Mouse (Mus musculus) neural tube, embryonic 13.5 days (tissue): ENCODE data around the gene Kctd13. TPM values are rescaled to one million over a fixed set of nuclear protein-coding genes. Genes with fewer than 3 reads are reported as not detected.
A peak's percentile ranks its signal among the peaks of the same experiment; 100 is the strongest.

ENCODE experiments used
- ATAC-seq: fragments of 200-750 bp; cut with Nextera tagmentation; 2 replicates; pipeline ENCODE4 v1.8.0; 2017; ENCODE audit warnings: low read depth, mild to moderate bottlenecking, moderate TSS enrichment, moderate library complexity
- H3K27ac ChIP-seq: fragments of 300-500 bp; sonication (generic); replicated peaks from 2 replicates; pipeline ENCODE4 v1.5.1; 2015; ENCODE audit warnings: moderate library complexity, mild to moderate bottlenecking, inconsistent platforms
- H3K27me3 ChIP-seq: fragments of 300-500 bp; sonication (generic); 2 replicates; pipeline ENCODE4 v1.6.1; 2015; ENCODE audit warnings: mild to moderate bottlenecking, inconsistent platforms
- H3K36me3 ChIP-seq: fragments of 300-500 bp; sonication (generic); 2 replicates; pipeline ENCODE4 v1.6.1; 2015; ENCODE audit warnings: mild to moderate bottlenecking, inconsistent platforms
- H3K4me1 ChIP-seq: fragments of 300-500 bp; sonication (generic); replicated peaks from 2 replicates; pipeline ENCODE4 v1.6.1; 2015; ENCODE audit warnings: inconsistent platforms
- H3K4me2 ChIP-seq: fragments of 300-500 bp; sonication (generic); 2 replicates; pipeline ENCODE4 v1.6.1; 2015; ENCODE audit warnings: inconsistent platforms, mild to moderate bottlenecking, moderate library complexity
- H3K4me3 ChIP-seq: fragments of 300-500 bp; sonication (generic); 2 replicates; pipeline ENCODE4 v1.5.1; 2015; ENCODE audit warnings: mild to moderate bottlenecking, inconsistent platforms
- H3K9ac ChIP-seq: fragments of 300-500 bp; sonication (generic); 2 replicates; pipeline ENCODE4 v1.6.1; 2015; ENCODE audit warnings: moderate library complexity, mild to moderate bottlenecking, inconsistent platforms
- H3K9me3 ChIP-seq: fragments of 300-500 bp; sonication (generic); 2 replicates; pipeline ENCODE4 v1.6.1; 2016; ENCODE audit warnings: inconsistent platforms
- WGBS: fragments of 180-500 bp; shearing (Covaris S2); methylation state at CpG from one replicate; pipeline ENCODE4 v1.1.7; 2015; 5-methylcytosine and 5-hydroxymethylcytosine counted together
- polyA plus RNA-seq: library from polyadenylated mRNA; unstranded; fragments of >200 nt; fragmentation: Nextera tagmentation; extraction: Ambion mirVana; gene quantifications from 2 replicates; pipeline ENCODE4 v1.2.1, GENCODE M21; 2015

Kctd13 gene
- polyA plus RNA-seq, 1 experiment from 2014 or later = 99.3 TPM

GRCm38 (mm10) chr7:126949403-126949792 lies 20.7 kb downstream of the Kctd13 start, which contains the start of gene Asphd1:
Asphd1 (minus strand) TSS chr7:126949582.
- peaks cover 75% of the 10 kb centered on the region for H3K4me1 ChIP-seq
- ATAC-seq = peak; percentile 57
- H3K4me2 ChIP-seq = peak within 1 kb of the TSS; percentile 99
- peak within 1 kb of the TSS; percentile 58 for H3K4me3 ChIP-seq
- H3K9me3 ChIP-seq = no peaks in the 10 kb centered on the region
- peak within 1 kb of the TSS; percentile 94 for H3K27ac ChIP-seq
- H3K27me3 ChIP-seq = peaks cover 25% of the 10 kb centered on the region
- H3K36me3 ChIP-seq = peaks cover 38% of the 10 kb centered on the region
- H3K9ac ChIP-seq = peak within 1 kb of the TSS; percentile 78
- WGBS = under 1% methylated on average over 21 of the region's 21 CpGs

- Histone ChIP-seq H3K9me3 (no peaks in the 10 kb centered on the region), H3K4me1 (peaks cover 78% of the 10 kb centered on the region), H3K9ac (peak within 1 kb of the TSS; percentile 78), H3K36me3 (peaks cover 32% of the 10 kb centered on the region), H3K4me2 (peak within 1 kb of the TSS; percentile 99), H3K4me3 (peak within 1 kb of the TSS; percentile 58), H3K27me3 (peaks cover 25% of the 10 kb centered on the region), H3K27ac (peak within 1 kb of the TSS; percentile 94)
- WGBS = under 1% methylated on average over 42 of the region's 42 CpGs
- peak; percentile 91 for ATAC-seq
These were observed 21.3 kb downstream of the Kctd13 start, which contains the start of gene Sez6l2 for GRCm38 (mm10) chr7:126949793-126950646. Sez6l2 (plus strand) TSS chr7:126950563.

GRCm38 (mm10) chr7:126950647-126951615 lies 22.3 kb downstream of the Kctd13 start:
- peaks cover 25% of the 10 kb centered on the region for H3K27me3 ChIP-seq
- WGBS = 6% methylated on average over 26 of the region's 26 CpGs
- no peak for ATAC-seq
- peaks cover 31% of the 10 kb centered on the region for H3K36me3 ChIP-seq
- H3K9ac ChIP-seq = peak overlapping the region; percentile 78
- peak overlapping the region; percentile 58 for H3K4me3 ChIP-seq
- H3K27ac ChIP-seq = peak overlapping the region; percentile 94
- H3K9me3 ChIP-seq = no peaks in the 10 kb centered on the region
- H3K4me1 ChIP-seq = peaks cover 78% of the 10 kb centered on the region
- peak overlapping the region; percentile 99 for H3K4me2 ChIP-seq

GRCm38 (mm10) chr7:126951741-126952140 lies 23.1 kb downstream of the Kctd13 start:
- no peaks in the 10 kb centered on the region for H3K9me3 ChIP-seq
- H3K27ac ChIP-seq = peak overlapping the region; percentile 94
- H3K4me3 ChIP-seq = peak overlapping the region; percentile 58
- 21% methylated on average over 4 of the region's 4 CpGs for WGBS
- peaks cover 31% of the 10 kb centered on the region for H3K36me3 ChIP-seq
- peak overlapping the region; percentile 78 for H3K9ac ChIP-seq
- ATAC-seq = no peak
- H3K4me1 ChIP-seq = peaks cover 75% of the 10 kb centered on the region
- H3K27me3 ChIP-seq = peaks cover 25% of the 10 kb centered on the region
- H3K4me2 ChIP-seq = peak overlapping the region; percentile 99

GRCm38 (mm10) chr7:126952646-126953045 lies 24.0 kb downstream of the Kctd13 start:
- H3K4me1 ChIP-seq = peaks cover 67% of the 10 kb centered on the region
- no peak for ATAC-seq
- peak overlapping the region; percentile 58 for H3K4me3 ChIP-seq
- H3K9ac ChIP-seq = peak overlapping the region; percentile 78
- no peaks in the 10 kb centered on the region for H3K9me3 ChIP-seq
- H3K4me2 ChIP-seq = peak overlapping the region; percentile 99
- under 1% methylated on average over 8 of the region's 8 CpGs for WGBS
- peaks cover 25% of the 10 kb centered on the region for H3K27me3 ChIP-seq
- H3K27ac ChIP-seq = peak overlapping the region; percentile 94
- H3K36me3 ChIP-seq = peaks cover 34% of the 10 kb centered on the region

GRCm38 (mm10) chr7:126955125-126955524 lies 26.4 kb downstream of the Kctd13 start:
- H3K27me3 ChIP-seq = peaks cover 23% of the 10 kb centered on the region
- no peak overlapping the region for H3K27ac ChIP-seq
- no peak overlapping the region; the same call in 1 of the 2 replicates for H3K9ac ChIP-seq
- peaks cover 43% of the 10 kb centered on the region for H3K4me1 ChIP-seq
- H3K4me2 ChIP-seq = no peak overlapping the region
- 81% methylated on average over 3 of the region's 3 CpGs for WGBS
- no peak overlapping the region for H3K4me3 ChIP-seq
- no peaks in the 10 kb centered on the region for H3K9me3 ChIP-seq
- H3K36me3 ChIP-seq = peaks cover 56% of the 10 kb centered on the region
- no peak for ATAC-seq

GRCm38 (mm10) chr7:126959780-126960179 lies 31.1 kb downstream of the Kctd13 start:
- Histone ChIP-seq H3K27ac (no peak overlapping the region), H3K9me3 (no peaks in the 10 kb centered on the region), H3K9ac (no peak overlapping the region), H3K4me2 (no peak overlapping the region), H3K36me3 (peaks cover 88% of the 10 kb centered on the region), H3K4me3 (no peak overlapping the region), H3K27me3 (peaks cover 39% of the 10 kb centered on the region), H3K4me1 (no peaks in the 10 kb centered on the region)
- no peak for ATAC-seq
- WGBS = 52% methylated on average over 9 of the region's 9 CpGs

GRCm38 (mm10) chr7:126961095-126961494 lies 32.4 kb downstream of the Kctd13 start:
- WGBS = 82% methylated on average over 5 of the region's 5 CpGs
- Histone ChIP-seq H3K9ac (no peak overlapping the region), H3K4me3 (no peak overlapping the region), H3K36me3 (peaks cover 92% of the 10 kb centered on the region), H3K4me2 (no peak overlapping the region), H3K9me3 (no peaks in the 10 kb centered on the region), H3K27me3 (peaks cover 39% of the 10 kb centered on the region), H3K27ac (no peak overlapping the region), H3K4me1 (no peaks in the 10 kb centered on the region)
- no peak for ATAC-seq

GRCm38 (mm10) chr7:126961965-126962364 lies 33.3 kb downstream of the Kctd13 start:
- no peak overlapping the region for H3K4me2 ChIP-seq
- H3K36me3 ChIP-seq = peaks cover 91% of the 10 kb centered on the region
- H3K4me3 ChIP-seq = no peak overlapping the region
- H3K9ac ChIP-seq = no peak overlapping the region
- no peaks in the 10 kb centered on the region for H3K9me3 ChIP-seq
- H3K4me1 ChIP-seq = no peaks in the 10 kb centered on the region
- no peak for ATAC-seq
- no peak overlapping the region for H3K27ac ChIP-seq
- H3K27me3 ChIP-seq = peaks cover 39% of the 10 kb centered on the region
- WGBS = 87% methylated on average over 4 of the region's 4 CpGs

- Histone ChIP-seq H3K27me3 (peaks cover 39% of the 10 kb centered on the region), H3K27ac (no peak overlapping the region), H3K36me3 (peaks cover 92% of the 10 kb centered on the region), H3K9ac (peak overlapping the region; percentile 12; the same call in 1 of the 2 replicates), H3K4me1 (no peaks in the 10 kb centered on the region), H3K9me3 (no peaks in the 10 kb centered on the region), H3K4me2 (no peak overlapping the region), H3K4me3 (no peak overlapping the region)
- no peak for ATAC-seq
- WGBS = 25% methylated on average over 19 of the region's 19 CpGs
These were observed 35.0 kb downstream of the Kctd13 start for GRCm38 (mm10) chr7:126963548-126964286.

GRCm38 (mm10) chr7:126965568-126965967 lies 36.9 kb downstream of the Kctd13 start:
- Histone ChIP-seq H3K9me3 (no peaks in the 10 kb centered on the region), H3K4me2 (no peak overlapping the region), H3K9ac (no peak overlapping the region), H3K4me3 (no peak overlapping the region), H3K27me3 (peaks cover 35% of the 10 kb centered on the region), H3K36me3 (peaks cover 92% of the 10 kb centered on the region), H3K4me1 (no peaks in the 10 kb centered on the region), H3K27ac (no peak overlapping the region)
- WGBS = 60% methylated on average over 3 of the region's 3 CpGs
- no peak for ATAC-seq
